Mouse (Mus musculus): ENCODE results near the gene Gm29609. TPM values are rescaled to one million over a fixed set of nuclear protein-coding genes. Genes with fewer than 3 reads are reported as not detected.

The Gm29609 gene
- polyA plus RNA-seq (2012; rRNA removed), result 7.3 and 9.7 TPM in 2 replicates

DNA sequence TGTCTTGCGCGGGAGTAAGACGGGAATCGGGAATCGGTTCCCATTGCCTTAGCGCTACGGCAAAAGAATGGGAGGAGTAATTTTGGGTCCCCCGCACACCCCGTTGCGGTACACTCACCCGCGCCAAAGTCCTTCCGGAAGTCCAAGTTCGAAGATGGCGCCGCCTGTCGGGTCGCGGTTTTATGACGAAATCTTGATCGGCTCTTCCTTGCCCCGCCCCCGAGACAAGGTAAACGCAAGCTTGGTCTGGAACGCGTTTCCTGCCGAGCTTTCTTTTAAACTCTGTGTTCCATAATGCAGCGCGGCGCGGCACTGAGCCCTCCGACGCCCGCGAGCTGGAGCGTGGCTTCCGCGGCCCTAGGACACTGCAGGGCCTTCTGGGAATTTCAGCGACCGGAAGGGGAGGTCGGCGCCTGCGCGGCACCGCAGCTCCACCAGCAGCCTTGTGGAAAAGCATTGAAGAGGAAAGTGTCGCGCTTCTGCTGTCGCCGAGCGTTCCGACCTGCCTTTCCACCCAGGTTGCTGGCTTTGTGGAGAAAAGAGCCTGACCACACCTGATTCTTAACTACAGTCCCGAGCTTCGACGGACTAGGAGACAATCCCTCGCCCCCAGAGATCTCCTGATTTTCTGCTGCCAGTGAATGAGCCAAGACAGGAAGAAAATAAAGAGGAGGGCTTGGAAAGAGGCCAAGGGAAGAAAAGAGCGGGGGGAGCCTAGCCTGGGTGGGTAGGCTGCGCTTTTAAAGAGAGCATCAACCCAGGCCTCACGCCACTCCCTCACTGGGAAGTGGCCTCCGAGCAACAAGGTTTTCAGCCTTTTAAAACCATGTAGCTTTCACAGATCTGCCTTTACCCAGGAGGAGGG lies at the start of gene Gm29609, which contains the start of gene Gtf3c2:
Gene Gm29609, minus strand, starts transcription at position 146 of the 865 bp plus-strand sequence.
Gene Gtf3c2, minus strand, starts transcription at position 379 of the 865 bp plus-strand sequence.
- H3K4me3 ChIP-seq (ENCODE audit: control insufficient read depth, low read depth, low read length), result peak within 1 kb of the TSS; percentile 90
- no peaks in the 10 kb centered on the region for H3K4me1 ChIP-seq (ENCODE audit: control insufficient read depth, insufficient read depth, low read length)
- peak within 1 kb of the TSS; percentile 82 for H3K27ac ChIP-seq (ENCODE audit: control insufficient read depth, insufficient read depth, low read depth, low read length)
- TF ChIP-seq CTCF (IDR thresholded peaks at IDR 0.05; ENCODE audit: control insufficient read depth, insufficient read depth, insufficient replicate concordance, low read depth, low read length) (no peak), POLR2A (IDR thresholded peaks at IDR 0.05; ENCODE audit: control insufficient read depth, low read depth, low read length) (peak; percentile 94)
- H3K36me3 ChIP-seq (ENCODE audit: control insufficient read depth, insufficient read depth, low read length), result no peaks in the 10 kb centered on the region
- H3K27me3 ChIP-seq (ENCODE audit: control insufficient read depth, insufficient read depth, low read length), result no peaks in the 10 kb centered on the region

DNA sequence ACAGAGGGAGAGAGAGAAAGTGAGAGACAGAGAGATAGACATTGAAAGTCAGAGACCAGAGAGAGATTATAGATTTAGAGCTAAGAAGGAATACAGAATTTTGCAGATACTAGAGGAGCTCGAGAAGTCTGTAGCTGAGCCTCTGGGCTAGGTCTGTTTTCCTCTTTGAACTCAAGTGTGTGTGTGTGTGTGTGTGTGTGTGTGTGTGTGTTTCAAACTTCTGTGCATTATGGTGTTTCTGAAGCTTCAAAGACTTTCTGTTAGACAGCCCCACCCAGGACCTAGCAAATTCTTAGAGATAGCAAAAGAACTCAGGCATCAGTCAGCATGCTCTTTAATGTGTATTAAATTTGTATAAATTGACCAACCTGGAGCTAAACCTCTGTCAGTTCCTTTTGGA lies 46.9 kb upstream of the Gm29609 start:
- Histone ChIP-seq H3K27me3 (ENCODE audit: control insufficient read depth, insufficient read depth, low read length) (no peaks in the 10 kb centered on the region), H3K36me3 (ENCODE audit: control insufficient read depth, insufficient read depth, low read length) (no peaks in the 10 kb centered on the region), H3K4me1 (ENCODE audit: control insufficient read depth, insufficient read depth, low read length) (no peaks in the 10 kb centered on the region), H3K4me3 (ENCODE audit: control insufficient read depth, low read depth, low read length) (no peak overlapping the region), H3K27ac (ENCODE audit: control insufficient read depth, insufficient read depth, low read depth, low read length) (no peak overlapping the region)
- no peak for TF ChIP-seq POLR2A (IDR thresholded peaks at IDR 0.05; ENCODE audit: control insufficient read depth, low read depth, low read length)
- no peak for TF ChIP-seq CTCF (IDR thresholded peaks at IDR 0.05; ENCODE audit: control insufficient read depth, insufficient read depth, insufficient replicate concordance, low read depth, low read length)

DNA sequence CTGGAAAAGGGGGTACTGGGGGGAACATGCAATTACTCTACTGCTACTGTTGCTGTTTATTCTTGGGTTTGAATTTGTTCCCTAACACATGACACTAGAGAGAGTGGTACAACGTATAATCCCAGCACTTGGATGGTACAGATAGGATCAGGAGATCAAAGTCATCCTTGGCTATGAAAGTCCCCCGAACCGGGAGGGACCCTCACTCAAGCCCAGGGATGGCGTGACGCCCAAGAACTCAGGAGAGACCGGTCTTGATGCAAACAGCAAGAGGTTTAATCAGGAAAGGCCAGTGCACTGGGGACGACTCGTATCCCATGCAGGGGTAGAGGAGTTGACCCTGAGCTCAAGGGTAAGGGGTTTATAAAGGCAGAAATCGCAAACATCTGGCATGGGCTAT lies 43.0 kb upstream of the Gm29609 start:
- Histone ChIP-seq H3K27ac (ENCODE audit: control insufficient read depth, insufficient read depth, low read depth, low read length) (no peak overlapping the region), H3K4me1 (ENCODE audit: control insufficient read depth, insufficient read depth, low read length) (no peaks in the 10 kb centered on the region)
- TF ChIP-seq POLR2A (IDR thresholded peaks at IDR 0.05; ENCODE audit: control insufficient read depth, low read depth, low read length), result no peak
- no peak for TF ChIP-seq CTCF (IDR thresholded peaks at IDR 0.05; ENCODE audit: control insufficient read depth, insufficient read depth, insufficient replicate concordance, low read depth, low read length)

DNA sequence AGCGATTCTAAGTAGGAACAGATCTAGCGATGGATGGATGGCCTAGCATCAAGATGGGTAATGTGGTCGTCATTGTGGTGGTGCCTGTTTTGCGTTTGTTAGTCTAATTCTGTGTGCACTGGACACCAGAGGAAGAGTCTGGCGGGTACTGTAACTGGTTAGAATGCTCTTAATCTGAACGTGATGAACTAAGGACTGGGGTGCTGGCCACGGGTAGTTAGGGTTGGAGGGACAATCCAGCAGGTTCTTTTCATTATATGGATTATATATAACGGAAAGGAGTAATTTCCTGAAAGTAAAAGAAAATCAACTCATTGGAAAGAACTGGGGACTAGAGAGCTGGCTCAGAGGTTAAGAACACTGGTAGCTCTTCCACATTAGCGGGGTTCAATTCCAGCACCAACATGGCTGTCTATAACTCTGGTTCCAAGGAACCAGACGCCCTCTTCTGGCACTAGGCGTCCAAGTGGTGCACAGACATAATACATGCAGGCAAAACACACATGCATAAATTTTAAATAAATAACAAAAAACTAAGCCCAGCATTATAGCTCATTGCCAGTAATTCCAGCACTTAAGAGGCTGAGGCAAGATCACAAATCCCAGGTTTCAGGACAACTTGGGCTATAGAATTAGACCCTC lies 41.7 kb upstream of the Gm29609 start:
- Histone ChIP-seq H3K27me3 (ENCODE audit: control insufficient read depth, insufficient read depth, low read length) (no peaks in the 10 kb centered on the region), H3K27ac (ENCODE audit: control insufficient read depth, insufficient read depth, low read depth, low read length) (peak overlapping the region; percentile 100), H3K36me3 (ENCODE audit: control insufficient read depth, insufficient read depth, low read length) (no peaks in the 10 kb centered on the region), H3K4me1 (ENCODE audit: control insufficient read depth, insufficient read depth, low read length) (no peaks in the 10 kb centered on the region), H3K4me3 (ENCODE audit: control insufficient read depth, low read depth, low read length) (peak overlapping the region; percentile 99)
- TF ChIP-seq CTCF (IDR thresholded peaks at IDR 0.05; ENCODE audit: control insufficient read depth, insufficient read depth, insufficient replicate concordance, low read depth, low read length), result no peak

More for the DNA sequence above, 43.0 kb upstream of the Gm29609 start:
- H3K27me3 ChIP-seq (ENCODE audit: control insufficient read depth, insufficient read depth, low read length), result no peaks in the 10 kb centered on the region
- H3K4me3 ChIP-seq (ENCODE audit: control insufficient read depth, low read depth, low read length), result peak overlapping the region; percentile 46
- no peaks in the 10 kb centered on the region for H3K36me3 ChIP-seq (ENCODE audit: control insufficient read depth, insufficient read depth, low read length)

DNA sequence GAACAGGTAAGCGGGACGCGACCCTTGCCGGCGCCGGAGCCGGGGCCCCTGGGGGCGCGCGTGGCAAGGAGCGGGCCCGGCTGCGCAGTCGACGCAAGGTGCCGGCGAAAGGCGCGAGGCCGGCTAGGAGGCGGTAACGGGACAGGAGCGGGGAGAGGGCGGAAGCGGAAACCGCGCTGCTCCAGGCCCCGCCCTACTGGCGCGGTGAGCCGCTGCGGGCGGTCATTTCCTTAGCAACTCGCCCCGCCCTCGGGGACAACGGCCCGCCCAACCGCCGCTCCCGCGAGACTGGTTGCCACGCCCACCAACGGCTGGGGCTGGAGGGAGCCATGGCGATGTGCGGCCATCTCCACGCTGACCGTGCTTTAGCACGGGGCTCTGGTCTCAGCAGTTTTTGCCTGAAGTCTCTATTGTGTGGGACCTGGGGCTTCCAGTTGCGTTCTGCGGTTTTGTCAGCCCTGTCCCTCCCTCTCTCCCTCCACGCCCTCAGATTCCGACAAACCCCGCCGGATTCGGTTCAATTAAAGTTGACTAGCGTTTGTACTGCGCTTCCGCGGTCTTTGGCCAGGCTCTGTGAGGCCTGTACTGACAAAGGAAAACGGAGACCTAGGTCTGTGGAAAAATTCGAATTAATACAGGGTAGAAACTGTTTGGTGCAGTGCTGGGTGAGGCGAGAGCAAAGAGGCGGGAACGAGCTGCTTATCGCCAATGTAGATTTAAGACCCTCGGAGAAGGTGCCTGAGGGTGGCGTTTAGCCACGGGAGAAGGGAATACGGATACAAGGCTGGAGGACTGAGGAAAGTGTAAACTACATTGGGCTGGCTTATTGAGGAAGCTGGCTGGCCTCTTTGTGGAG lies 41.0 kb upstream of the Gm29609 start, which contains the start of gene Ppm1g:
Gene Ppm1g, minus strand, starts transcription at position 240 of the 856 bp plus-strand sequence.
- Histone ChIP-seq H3K4me3 (ENCODE audit: control insufficient read depth, low read depth, low read length) (peak within 1 kb of the TSS; percentile 99), H3K27ac (ENCODE audit: control insufficient read depth, insufficient read depth, low read depth, low read length) (peak within 1 kb of the TSS; percentile 100), H3K36me3 (ENCODE audit: control insufficient read depth, insufficient read depth, low read length) (no peaks in the 10 kb centered on the region), H3K27me3 (ENCODE audit: control insufficient read depth, insufficient read depth, low read length) (no peaks in the 10 kb centered on the region), H3K4me1 (ENCODE audit: control insufficient read depth, insufficient read depth, low read length) (no peaks in the 10 kb centered on the region)
- TF ChIP-seq POLR2A (IDR thresholded peaks at IDR 0.05; ENCODE audit: control insufficient read depth, low read depth, low read length), result peak; percentile 100
- no peak for TF ChIP-seq CTCF (IDR thresholded peaks at IDR 0.05; ENCODE audit: control insufficient read depth, insufficient read depth, insufficient replicate concordance, low read depth, low read length)

DNA sequence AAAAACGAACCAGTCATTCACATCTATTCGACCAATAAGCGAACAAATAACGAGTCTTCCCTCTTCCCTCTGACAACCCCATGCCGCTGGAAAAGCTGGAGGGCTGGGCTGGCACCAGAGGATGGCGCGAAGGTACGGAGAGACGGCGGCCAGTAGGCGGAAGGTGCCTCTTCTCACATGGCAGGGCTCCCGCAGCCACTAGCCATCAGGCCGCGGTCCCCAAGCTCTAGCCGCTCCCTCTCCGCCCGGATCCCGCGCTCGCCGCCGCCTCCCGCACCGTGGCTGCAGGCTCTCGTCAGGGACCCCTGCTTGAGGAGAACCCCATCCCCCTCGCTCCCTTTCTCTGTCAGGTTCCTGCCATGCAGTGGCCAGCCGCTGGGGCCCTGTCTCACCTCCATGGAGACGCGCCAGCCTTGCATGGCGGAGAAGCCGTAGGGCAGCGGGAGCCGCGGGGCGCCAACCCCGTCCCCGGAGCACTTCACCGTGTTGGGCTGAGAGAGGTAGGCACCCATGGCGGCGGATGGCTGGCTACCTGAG lies 40.3 kb upstream of the Gm29609 start:
- H3K27ac ChIP-seq (ENCODE audit: control insufficient read depth, insufficient read depth, low read depth, low read length), result peak overlapping the region; percentile 99
- no peaks in the 10 kb centered on the region for H3K4me1 ChIP-seq (ENCODE audit: control insufficient read depth, insufficient read depth, low read length)
- H3K4me3 ChIP-seq (ENCODE audit: control insufficient read depth, low read depth, low read length), result peak overlapping the region; percentile 99
- no peaks in the 10 kb centered on the region for H3K36me3 ChIP-seq (ENCODE audit: control insufficient read depth, insufficient read depth, low read length)
- TF ChIP-seq POLR2A (IDR thresholded peaks at IDR 0.05; ENCODE audit: control insufficient read depth, low read depth, low read length) (no peak), CTCF (IDR thresholded peaks at IDR 0.05; ENCODE audit: control insufficient read depth, insufficient read depth, insufficient replicate concordance, low read depth, low read length) (no peak)
- H3K27me3 ChIP-seq (ENCODE audit: control insufficient read depth, insufficient read depth, low read length), result no peaks in the 10 kb centered on the region

Data from testis, adult 2 months (tissue).